ENCODE assay signal across 27 mouse cellular contexts in the genomic region with DNA sequence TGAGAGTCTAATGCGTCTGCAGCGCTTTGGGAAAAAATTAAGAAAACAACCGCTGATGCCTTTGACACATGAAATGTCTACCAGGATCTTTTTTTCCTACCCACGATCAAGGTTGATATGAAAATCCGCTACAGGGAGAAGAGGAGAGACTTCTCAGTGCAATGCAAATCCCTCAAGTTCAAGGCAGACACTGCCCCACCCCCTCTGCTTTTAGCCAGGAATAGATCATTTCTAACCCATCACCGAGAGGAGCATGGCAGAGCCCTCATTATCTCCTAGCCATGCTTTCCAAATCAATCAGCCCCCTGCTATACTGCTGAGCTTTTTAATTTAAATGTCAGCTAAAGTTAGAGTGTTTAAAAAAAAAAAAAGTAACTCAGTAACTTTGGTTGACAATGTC.
DNase-seq lines count a peak whose midpoint lies in the region; ATAC-seq lines count a peak whose summit lies in the region.
"Had no signal": no experiment of that assay in that cellular context is flagged by ENCODE, and none has a peak within 500 bp of the region (broad histone marks: within the 10 kb centered on the region; RNA-seq: fewer than 3 reads in every experiment).

No protein-coding gene starts in this region.

- no peaks in the 10 kb centered on the region for H3K36me3 ChIP-seq in forebrain, embryonic 13.5 days (ENCODE audit: poor library complexity, severe bottlenecking)
- H3K36me3 ChIP-seq in forebrain, embryonic 11.5 days (ENCODE audit: control insufficient read depth, insufficient read depth, low read length), result no peaks in the 10 kb centered on the region
- H3K36me3 ChIP-seq in midbrain, embryonic 12.5 days, result no peaks in the 10 kb centered on the region
- H3K36me3 ChIP-seq in midbrain, embryonic 11.5 days (ENCODE audit: control insufficient read depth, insufficient read depth, low read length), result no peaks in the 10 kb centered on the region
- H3K36me3 ChIP-seq in limb, embryonic 10.5 days, result no peaks in the 10 kb centered on the region
- H3K36me3 ChIP-seq: G1E; heart, embryonic 10.5 days; heart, embryonic 15.5 days; liver, embryonic 13.5 days had no signal

- peaks cover 51% of the 10 kb centered on the region for H3K4me1 ChIP-seq in forebrain, embryonic 13.5 days
- H3K4me1 ChIP-seq in forebrain, embryonic 11.5 days (replicated peaks; ENCODE audit: control insufficient read depth, insufficient read depth, low read length), result peaks cover 26% of the 10 kb centered on the region
- peaks cover 32% of the 10 kb centered on the region for H3K4me1 ChIP-seq in midbrain, embryonic 12.5 days
- peaks cover 12% of the 10 kb centered on the region; the same call in 1 of the 2 replicates for H3K4me1 ChIP-seq in midbrain, embryonic 11.5 days (ENCODE audit: control insufficient read depth, insufficient read depth, low read length)
- peaks cover 50% of the 10 kb centered on the region for H3K4me1 ChIP-seq in limb, embryonic 10.5 days
- H3K4me1 ChIP-seq: heart, embryonic 15.5 days; liver, embryonic 13.5 days; megakaryocyte, embryonic 14.5 days had no signal

- H3K9ac ChIP-seq in forebrain, embryonic 13.5 days, result no peak overlapping the region
- no peak overlapping the region for H3K9ac ChIP-seq in forebrain, embryonic 11.5 days (ENCODE audit: low read length)
- no peak overlapping the region for H3K9ac ChIP-seq in midbrain, embryonic 12.5 days (replicated peaks)
- no peak overlapping the region for H3K9ac ChIP-seq in midbrain, embryonic 11.5 days (ENCODE audit: low read length)
- H3K9ac ChIP-seq: heart, embryonic 15.5 days; liver, embryonic 13.5 days had no signal

- ATAC-seq in forebrain, embryonic 13.5 days, result peak; percentile 20; the same call in 1 of the 2 replicates
- no peak for ATAC-seq in forebrain, embryonic 11.5 days (replicated peaks; ENCODE audit: low FRiP score)
- ATAC-seq in midbrain, embryonic 12.5 days (ENCODE audit: low FRiP score, low read depth), result no peak
- ATAC-seq in midbrain, embryonic 11.5 days (ENCODE audit: low FRiP score), result no peak
- ATAC-seq: intestine, embryonic 16.5 days; lung, postnatal 0 days had no signal

- H3K9me3 ChIP-seq in forebrain, embryonic 13.5 days (replicated peaks), result no peaks in the 10 kb centered on the region
- no peaks in the 10 kb centered on the region for H3K9me3 ChIP-seq in forebrain, embryonic 11.5 days (ENCODE audit: control insufficient read depth, low read length)
- no peaks in the 10 kb centered on the region for H3K9me3 ChIP-seq in midbrain, embryonic 12.5 days
- no peaks in the 10 kb centered on the region for H3K9me3 ChIP-seq in midbrain, embryonic 11.5 days (ENCODE audit: control insufficient read depth, low read length)
- no peaks in the 10 kb centered on the region for H3K9me3 ChIP-seq in limb, embryonic 10.5 days (replicated peaks)
- H3K9me3 ChIP-seq: G1E; heart, embryonic 10.5 days; heart, embryonic 15.5 days; liver, embryonic 13.5 days had no signal

- WGBS in forebrain, embryonic 13.5 days, result 39% methylated on average over 6 of the region's 6 CpGs
- WGBS in forebrain, embryonic 11.5 days, result 51% methylated on average over 6 of the region's 6 CpGs
- WGBS in midbrain, embryonic 12.5 days, result 52% methylated on average over 6 of the region's 6 CpGs
- WGBS in midbrain, embryonic 11.5 days, result 60% methylated on average over 6 of the region's 6 CpGs
- 54% methylated on average over 6 of the region's 6 CpGs for WGBS in limb, embryonic 10.5 days

- no peak overlapping the region for H3K4me3 ChIP-seq in forebrain, embryonic 13.5 days
- H3K4me3 ChIP-seq in forebrain, embryonic 11.5 days (ENCODE audit: low read depth, low read length), result no peak overlapping the region
- H3K4me3 ChIP-seq in midbrain, embryonic 12.5 days, result no peak overlapping the region
- H3K4me3 ChIP-seq in midbrain, embryonic 11.5 days (ENCODE audit: low read depth, low read length), result no peak overlapping the region
- no peak overlapping the region for H3K4me3 ChIP-seq in limb, embryonic 10.5 days
- H3K4me3 ChIP-seq: erythroblast, embryonic 14.5 days; heart, embryonic 10.5 days; heart, embryonic 15.5 days; layer of hippocampus, adult 2 months; liver, embryonic 13.5 days; megakaryocyte, embryonic 14.5 days had no signal

- no peaks in the 10 kb centered on the region for H3K27me3 ChIP-seq in forebrain, embryonic 13.5 days
- no peaks in the 10 kb centered on the region for H3K27me3 ChIP-seq in forebrain, embryonic 11.5 days (ENCODE audit: control insufficient read depth, insufficient read depth, low read length)
- peaks cover 7% of the 10 kb centered on the region; the same call in 1 of the 2 replicates for H3K27me3 ChIP-seq in midbrain, embryonic 12.5 days
- H3K27me3 ChIP-seq in midbrain, embryonic 11.5 days (ENCODE audit: control insufficient read depth, insufficient read depth, low read length), result no peaks in the 10 kb centered on the region
- H3K27me3 ChIP-seq in limb, embryonic 10.5 days (ENCODE audit: low read depth, poor library complexity, severe bottlenecking), result no peaks in the 10 kb centered on the region
- H3K27me3 ChIP-seq: heart, embryonic 15.5 days; liver, embryonic 13.5 days had no signal

- no peak overlapping the region for H3K4me2 ChIP-seq in forebrain, embryonic 13.5 days
- no peak overlapping the region for H3K4me2 ChIP-seq in forebrain, embryonic 11.5 days (ENCODE audit: low read depth, low read length, severe bottlenecking)
- H3K4me2 ChIP-seq in midbrain, embryonic 12.5 days (replicated peaks), result no peak overlapping the region
- H3K4me2 ChIP-seq in midbrain, embryonic 11.5 days, result no peak overlapping the region
- H3K4me2 ChIP-seq: heart, embryonic 15.5 days; liver, embryonic 13.5 days had no signal

- no peak overlapping the region for H3K27ac ChIP-seq in forebrain, embryonic 13.5 days
- H3K27ac ChIP-seq in forebrain, embryonic 11.5 days (ENCODE audit: low read depth, low read length), result no peak overlapping the region
- H3K27ac ChIP-seq in midbrain, embryonic 12.5 days (replicated peaks), result 0 out of 2 replicates have a peak overlapping the region, but pooled peaks have one; percentile 10
- H3K27ac ChIP-seq in midbrain, embryonic 11.5 days (ENCODE audit: low read depth, low read length), result no peak overlapping the region
- peak overlapping the region; percentile 27 for H3K27ac ChIP-seq in limb, embryonic 10.5 days
- H3K27ac ChIP-seq: heart, embryonic 10.5 days; heart, embryonic 15.5 days; layer of hippocampus, adult 2 months; liver, embryonic 13.5 days had no signal

- no peak for DNase-seq in forebrain, embryonic 11.5 days (ENCODE audit: low spot score)
- no peak for DNase-seq in midbrain, embryonic 11.5 days (ENCODE audit: low spot score, missing footprints)
- peak; percentile 73 for DNase-seq in brain, adult 2 months (ENCODE audit: low read depth, low spot score)
- DNase-seq in limb, embryonic 10.5 days (ENCODE audit: low spot score), result no peak
- DNase-seq in thymus, postnatal 36 days, result no peak
- no peak for DNase-seq in kidney, postnatal 4 days
- DNase-seq: adrenal gland, postnatal 10 days; cerebellum, adult 11-12 months; cerebellum, adult 9-11 months; gastrocnemius, postnatal 25 days; heart, adult 11 months; kidney, adult 9 months; kidney, postnatal 14 days; liver, embryonic 13.5 days; lung, adult 18-20 months; lung, postnatal 4 days; right cerebral cortex, adult 18-20 months had no signal

Comparison
In these comparisons a context has a peak if more than half of its experiments do, and no peak if none do; other contexts are left out.
1. H3K27ac ChIP-seq: peak in midbrain, embryonic 12.5 days (single experiment) and limb, embryonic 10.5 days (single experiment); none in forebrain, embryonic 13.5 days (single experiment), forebrain, embryonic 11.5 days (single experiment) and midbrain, embryonic 11.5 days (single experiment).